Mouse (Mus musculus): Measurements from ENCODE around the gene Slc7a14. TPM values are rescaled to one million over a fixed set of nuclear protein-coding genes. Genes with fewer than 3 reads are reported as not detected.

Slc7a14 gene
- polyA plus RNA-seq, 1 experiment from 2014 or later, result 0.40 TPM

- no peaks in the 10 kb centered on the region for H3K4me1 ChIP-seq (replicated peaks; ENCODE audit: control insufficient read depth, insufficient read depth, low read length)
- H3K27ac ChIP-seq (ENCODE audit: low read depth, low read length), result no peak overlapping the region
- no peaks in the 10 kb centered on the region for H3K9me3 ChIP-seq (ENCODE audit: control insufficient read depth, low read length)
- WGBS, result 82% methylated on average over 4 of the region's 4 CpGs
- H3K4me3 ChIP-seq (ENCODE audit: low read depth, low read length), result no peak overlapping the region
- DNase-seq (ENCODE audit: low spot score) (no peak), ATAC-seq (replicated peaks; ENCODE audit: low FRiP score) (no peak)
- no peak overlapping the region for H3K9ac ChIP-seq (ENCODE audit: low read length)
- H3K4me2 ChIP-seq (ENCODE audit: low read depth, low read length, severe bottlenecking), result no peak overlapping the region
- no peaks in the 10 kb centered on the region for H3K36me3 ChIP-seq (ENCODE audit: control insufficient read depth, insufficient read depth, low read length)
- no peaks in the 10 kb centered on the region for H3K27me3 ChIP-seq (ENCODE audit: control insufficient read depth, insufficient read depth, low read length)
These were observed 40.4 kb downstream of the Slc7a14 start for GRCm38 (mm10) chr3:31269551-31270317.

GRCm38 (mm10) chr3:31267921-31268320, 42.3 kb downstream of the Slc7a14 start:
- Histone ChIP-seq H3K4me1 (replicated peaks; ENCODE audit: control insufficient read depth, insufficient read depth, low read length) (no peaks in the 10 kb centered on the region), H3K27ac (ENCODE audit: low read depth, low read length) (no peak overlapping the region), H3K27me3 (ENCODE audit: control insufficient read depth, insufficient read depth, low read length) (no peaks in the 10 kb centered on the region), H3K36me3 (ENCODE audit: control insufficient read depth, insufficient read depth, low read length) (no peaks in the 10 kb centered on the region), H3K9me3 (ENCODE audit: control insufficient read depth, low read length) (no peaks in the 10 kb centered on the region), H3K9ac (ENCODE audit: low read length) (no peak overlapping the region), H3K4me2 (ENCODE audit: low read depth, low read length, severe bottlenecking) (no peak overlapping the region), H3K4me3 (ENCODE audit: low read depth, low read length) (no peak overlapping the region)
- no peak for ATAC-seq (replicated peaks; ENCODE audit: low FRiP score)
- 96% methylated on average over 2 of the region's 2 CpGs for WGBS
- no peak for DNase-seq (ENCODE audit: low spot score)

GRCm38 (mm10) chr3:31266941-31267340, 43.2 kb downstream of the Slc7a14 start:
- Histone ChIP-seq H3K9ac (ENCODE audit: low read length) (no peak overlapping the region), H3K4me2 (ENCODE audit: low read depth, low read length, severe bottlenecking) (no peak overlapping the region), H3K36me3 (ENCODE audit: control insufficient read depth, insufficient read depth, low read length) (no peaks in the 10 kb centered on the region), H3K27ac (ENCODE audit: low read depth, low read length) (no peak overlapping the region), H3K4me1 (replicated peaks; ENCODE audit: control insufficient read depth, insufficient read depth, low read length) (no peaks in the 10 kb centered on the region), H3K4me3 (ENCODE audit: low read depth, low read length) (no peak overlapping the region), H3K9me3 (ENCODE audit: control insufficient read depth, low read length) (no peaks in the 10 kb centered on the region), H3K27me3 (ENCODE audit: control insufficient read depth, insufficient read depth, low read length) (no peaks in the 10 kb centered on the region)
- ATAC-seq (replicated peaks; ENCODE audit: low FRiP score) (no peak), DNase-seq (ENCODE audit: low spot score) (no peak)
- 90% methylated on average over 7 of the region's 7 CpGs for WGBS

- H3K4me1 ChIP-seq (replicated peaks; ENCODE audit: control insufficient read depth, insufficient read depth, low read length), result peaks cover 11% of the 10 kb centered on the region; the same call in 1 of the 2 replicates
- ATAC-seq (replicated peaks; ENCODE audit: low FRiP score) (no peak), DNase-seq (ENCODE audit: low spot score) (no peak)
- H3K9ac ChIP-seq (ENCODE audit: low read length), result no peak overlapping the region
- no peak overlapping the region for H3K4me2 ChIP-seq (ENCODE audit: low read depth, low read length, severe bottlenecking)
- H3K27ac ChIP-seq (ENCODE audit: low read depth, low read length), result no peak overlapping the region
- H3K9me3 ChIP-seq (ENCODE audit: control insufficient read depth, low read length), result no peaks in the 10 kb centered on the region
- no peaks in the 10 kb centered on the region for H3K36me3 ChIP-seq (ENCODE audit: control insufficient read depth, insufficient read depth, low read length)
- no peaks in the 10 kb centered on the region for H3K27me3 ChIP-seq (ENCODE audit: control insufficient read depth, insufficient read depth, low read length)
- 95% methylated on average over 3 of the region's 3 CpGs for WGBS
- no peak overlapping the region for H3K4me3 ChIP-seq (ENCODE audit: low read depth, low read length)
These were observed 46.6 kb downstream of the Slc7a14 start for GRCm38 (mm10) chr3:31263535-31263934.

GRCm38 (mm10) chr3:31261418-31262014, 48.7 kb downstream of the Slc7a14 start:
- 57% methylated on average over 7 of the region's 7 CpGs for WGBS
- Histone ChIP-seq H3K9me3 (ENCODE audit: control insufficient read depth, low read length) (no peaks in the 10 kb centered on the region), H3K27ac (ENCODE audit: low read depth, low read length) (no peak overlapping the region), H3K36me3 (ENCODE audit: control insufficient read depth, insufficient read depth, low read length) (no peaks in the 10 kb centered on the region), H3K27me3 (ENCODE audit: control insufficient read depth, insufficient read depth, low read length) (no peaks in the 10 kb centered on the region), H3K4me3 (ENCODE audit: low read depth, low read length) (no peak overlapping the region), H3K9ac (ENCODE audit: low read length) (no peak overlapping the region), H3K4me1 (replicated peaks; ENCODE audit: control insufficient read depth, insufficient read depth, low read length) (peaks cover 11% of the 10 kb centered on the region; the same call in 1 of the 2 replicates), H3K4me2 (ENCODE audit: low read depth, low read length, severe bottlenecking) (no peak overlapping the region)
- no peak for DNase-seq (ENCODE audit: low spot score)
- ATAC-seq (replicated peaks; ENCODE audit: low FRiP score), result no peak; the same call in 1 of the 2 replicates

GRCm38 (mm10) chr3:31260964-31261346, 49.2 kb downstream of the Slc7a14 start:
- Histone ChIP-seq H3K27me3 (ENCODE audit: control insufficient read depth, insufficient read depth, low read length) (no peaks in the 10 kb centered on the region), H3K4me3 (ENCODE audit: low read depth, low read length) (no peak overlapping the region), H3K9me3 (ENCODE audit: control insufficient read depth, low read length) (no peaks in the 10 kb centered on the region), H3K4me2 (ENCODE audit: low read depth, low read length, severe bottlenecking) (no peak overlapping the region), H3K4me1 (replicated peaks; ENCODE audit: control insufficient read depth, insufficient read depth, low read length) (peaks cover 11% of the 10 kb centered on the region; the same call in 1 of the 2 replicates), H3K36me3 (ENCODE audit: control insufficient read depth, insufficient read depth, low read length) (no peaks in the 10 kb centered on the region), H3K9ac (ENCODE audit: low read length) (no peak overlapping the region), H3K27ac (ENCODE audit: low read depth, low read length) (peak overlapping the region; percentile 48)
- 27% methylated on average over 3 of the region's 3 CpGs for WGBS
- no peak for DNase-seq (ENCODE audit: low spot score)
- peak; percentile 39; the same call in 1 of the 2 replicates for ATAC-seq (replicated peaks; ENCODE audit: low FRiP score)

- peak; percentile 70 for DNase-seq (ENCODE audit: low spot score)
- Histone ChIP-seq H3K27ac (ENCODE audit: low read depth, low read length) (peak overlapping the region; percentile 48), H3K9me3 (ENCODE audit: control insufficient read depth, low read length) (no peaks in the 10 kb centered on the region), H3K36me3 (ENCODE audit: control insufficient read depth, insufficient read depth, low read length) (no peaks in the 10 kb centered on the region), H3K4me2 (ENCODE audit: low read depth, low read length, severe bottlenecking) (no peak overlapping the region), H3K4me1 (replicated peaks; ENCODE audit: control insufficient read depth, insufficient read depth, low read length) (peaks cover 11% of the 10 kb centered on the region; the same call in 1 of the 2 replicates), H3K9ac (ENCODE audit: low read length) (no peak overlapping the region), H3K4me3 (ENCODE audit: low read depth, low read length) (no peak overlapping the region), H3K27me3 (ENCODE audit: control insufficient read depth, insufficient read depth, low read length) (no peaks in the 10 kb centered on the region)
- 13% methylated on average over 7 of the region's 7 CpGs for WGBS
- peak; percentile 85 for ATAC-seq (replicated peaks; ENCODE audit: low FRiP score)
These were observed 49.7 kb downstream of the Slc7a14 start for GRCm38 (mm10) chr3:31260329-31260963.

GRCm38 (mm10) chr3:31259553-31260255, 50.5 kb downstream of the Slc7a14 start:
- Histone ChIP-seq H3K4me1 (replicated peaks; ENCODE audit: control insufficient read depth, insufficient read depth, low read length) (peaks cover 11% of the 10 kb centered on the region; the same call in 1 of the 2 replicates), H3K9ac (ENCODE audit: low read length) (no peak overlapping the region), H3K4me3 (ENCODE audit: low read depth, low read length) (no peak overlapping the region), H3K27ac (ENCODE audit: low read depth, low read length) (no peak overlapping the region), H3K4me2 (ENCODE audit: low read depth, low read length, severe bottlenecking) (no peak overlapping the region), H3K27me3 (ENCODE audit: control insufficient read depth, insufficient read depth, low read length) (no peaks in the 10 kb centered on the region), H3K36me3 (ENCODE audit: control insufficient read depth, insufficient read depth, low read length) (no peaks in the 10 kb centered on the region), H3K9me3 (ENCODE audit: control insufficient read depth, low read length) (no peaks in the 10 kb centered on the region)
- DNase-seq (ENCODE audit: low spot score), result no peak
- WGBS, result 75% methylated on average over 7 of the region's 7 CpGs
- ATAC-seq (replicated peaks; ENCODE audit: low FRiP score), result no peak
